Mouse (Mus musculus) natural killer cell, adult 2 months (primary cell): ENCODE data around the gene Tgfb1i1.

Experiments used
- DNase-seq, 2 experiments: peaks; one replicate each; pipeline ENCODE4 v3.0.0; 2022; ENCODE audit warnings: low spot score in 2 of 2

Gene Tgfb1i1

GRCm38 (mm10) chr7:128288923-128289544 is 42.4 kb downstream of the Tgfb1i1 start:
- no peak for DNase-seq

DNA sequence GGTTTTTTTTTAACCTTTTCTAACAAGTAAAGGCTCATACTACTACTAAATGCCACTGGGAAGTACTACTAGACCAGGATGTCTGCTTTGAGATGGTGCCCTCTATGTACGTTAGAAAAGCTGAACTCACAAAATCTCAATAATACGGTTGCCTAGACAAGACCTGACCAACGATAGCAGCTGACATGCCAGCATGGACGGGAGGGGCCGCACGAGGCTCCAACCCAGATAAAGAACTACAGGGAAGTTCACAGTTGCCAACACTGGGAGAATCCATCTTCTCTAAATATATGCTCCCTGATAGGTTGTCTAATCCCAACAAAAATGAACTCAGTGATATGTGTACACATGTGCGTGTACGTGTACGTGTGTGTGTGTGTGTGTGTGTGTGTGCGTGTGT is 48.2 kb downstream of the Tgfb1i1 start:
- DNase-seq = no peak

DNA sequence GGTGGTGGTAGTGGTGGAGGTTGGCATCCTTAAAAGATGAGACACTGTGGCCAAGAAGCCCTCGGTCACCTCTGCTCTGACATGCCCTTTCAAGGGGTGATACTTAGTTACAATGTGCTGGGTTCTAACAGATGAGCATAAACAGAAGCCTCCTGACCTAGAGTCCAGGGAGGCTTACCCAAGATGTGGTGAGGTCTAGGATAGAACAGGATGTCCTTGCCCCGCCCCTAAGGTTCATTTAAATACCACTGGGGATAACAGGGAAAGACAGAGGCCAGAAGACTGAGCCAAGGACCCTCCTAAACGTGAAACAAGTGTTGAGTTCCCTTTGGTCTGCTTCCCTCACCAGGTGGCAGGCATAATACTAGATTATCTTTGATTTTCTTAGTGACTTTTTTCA is 49.9 kb downstream of the Tgfb1i1 start:
- DNase-seq = no peak

DNA sequence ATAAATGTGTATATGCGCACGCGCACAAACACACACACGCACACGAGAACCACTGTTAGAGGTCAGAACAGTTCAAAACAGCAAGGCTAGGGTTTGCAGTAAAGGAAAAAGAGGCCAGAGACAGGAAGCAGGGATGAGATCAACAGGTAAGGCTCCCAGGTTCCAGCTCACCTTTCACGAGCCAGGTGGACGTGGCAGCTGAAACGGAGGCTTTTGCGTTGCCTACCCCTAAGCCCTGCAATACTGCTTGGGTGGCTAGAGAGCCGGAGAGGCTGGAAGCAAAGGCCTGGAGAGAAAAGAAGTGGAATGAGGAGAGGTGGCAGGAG is 50.6 kb downstream of the Tgfb1i1 start:
- no peak for DNase-seq

- peak; percentile 53 to 64 for DNase-seq
Measured at GRCm38 (mm10) chr7:128297617-128298480, 51.2 kb downstream of the Tgfb1i1 start, which contains the start of gene BC017158. BC017158 (minus strand) TSS chr7:128298170.

DNA sequence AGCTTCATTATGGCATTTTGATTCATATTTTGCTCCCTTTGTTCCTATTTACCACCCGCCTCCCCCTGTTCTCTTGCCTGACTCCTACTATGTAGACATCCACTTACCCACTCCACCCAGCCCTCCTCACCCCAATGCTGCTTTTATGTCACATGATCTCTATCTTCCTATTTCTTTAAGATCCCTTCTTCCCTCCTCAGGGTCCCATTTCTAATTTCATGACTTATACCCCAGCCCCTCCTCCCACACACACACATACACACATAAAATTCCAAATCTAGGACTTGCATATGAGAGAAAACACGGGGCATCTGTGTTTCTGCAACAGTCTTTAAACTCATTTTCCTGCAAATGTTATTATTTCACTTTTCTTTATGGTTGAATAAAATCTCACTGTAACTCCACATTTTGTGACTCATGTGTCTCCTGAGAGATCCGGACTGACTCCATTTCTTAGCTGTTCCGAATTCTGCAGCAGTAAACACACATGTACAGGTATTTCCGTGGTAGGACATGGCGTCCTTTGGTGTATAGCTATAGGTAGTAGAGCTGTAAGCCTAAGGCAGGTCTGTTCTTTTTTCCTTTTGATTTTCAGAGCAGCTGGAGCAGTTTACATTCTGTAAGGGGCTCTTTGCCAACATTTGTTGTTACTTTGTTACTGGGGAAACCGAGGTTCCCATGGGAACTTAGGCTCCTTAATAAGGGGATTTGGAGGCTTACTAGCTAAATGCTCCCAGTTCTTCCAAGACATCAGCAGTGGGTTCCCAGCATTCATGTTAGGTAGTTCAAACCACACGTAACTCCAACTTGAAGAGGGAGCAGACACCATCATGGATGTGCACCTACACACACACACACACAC is 52.1 kb downstream of the Tgfb1i1 start:
- DNase-seq = no peak

DNA sequence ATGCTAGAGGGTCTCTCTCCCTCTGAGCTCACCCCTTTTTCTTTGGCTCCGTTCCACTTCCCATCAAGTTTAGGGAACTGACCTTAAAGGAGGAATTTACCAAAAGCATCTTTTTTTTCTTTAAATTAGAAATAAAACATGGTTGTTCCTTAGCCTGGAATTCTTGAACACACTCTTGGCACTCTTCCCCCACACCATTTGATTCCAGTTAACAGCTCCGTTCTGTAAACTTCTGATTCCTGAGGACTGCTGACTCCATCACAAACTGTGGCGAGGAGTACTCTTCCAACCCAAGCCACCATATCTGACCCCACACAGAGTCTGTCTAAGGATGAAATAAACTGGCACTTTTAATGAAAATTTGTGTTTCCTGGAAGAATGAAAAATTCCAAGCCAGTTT is 54.3 kb downstream of the Tgfb1i1 start:
- no peak for DNase-seq

DNA sequence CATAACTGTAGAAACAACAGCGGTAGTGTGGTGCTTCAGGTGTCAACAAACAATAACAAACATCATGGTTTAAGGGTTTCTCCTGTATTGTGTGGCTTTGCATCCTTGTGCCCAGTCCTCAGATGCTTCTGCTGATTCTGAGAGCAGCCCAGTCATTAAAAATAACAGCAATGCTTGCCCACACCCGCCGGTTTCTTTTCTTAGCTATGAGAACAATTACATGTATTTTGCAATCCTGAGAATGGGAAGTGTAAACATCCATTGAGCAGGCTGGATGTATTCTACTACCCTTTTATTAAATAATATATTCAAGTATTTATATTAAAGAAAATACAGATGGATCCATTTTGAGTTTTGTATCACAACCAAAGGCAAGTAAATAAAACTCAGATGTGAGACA is 55.5 kb downstream of the Tgfb1i1 start:
- DNase-seq = no peak

- no peak for DNase-seq
Measured at GRCm38 (mm10) chr7:128304198-128304597, 57.6 kb downstream of the Tgfb1i1 start.

DNA sequence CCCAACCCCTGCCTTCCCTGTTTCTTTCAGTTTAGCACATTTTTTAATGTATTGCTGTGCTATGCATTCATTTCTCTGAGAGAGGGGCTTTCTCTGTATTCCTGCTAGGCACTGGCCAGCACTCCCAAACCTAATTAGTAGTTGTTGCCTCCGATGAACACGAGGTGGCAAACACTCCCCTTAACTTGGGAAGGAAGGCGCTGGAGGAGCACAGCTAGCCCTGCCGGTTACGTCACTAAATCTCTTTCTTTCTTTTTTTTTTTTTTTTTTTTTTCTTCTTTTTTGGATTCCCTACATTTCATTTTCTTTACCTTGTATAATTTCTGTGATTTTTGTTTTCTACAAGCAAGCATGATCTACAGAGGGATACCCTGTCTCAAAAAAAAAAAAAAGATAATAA is 58.3 kb downstream of the Tgfb1i1 start:
- DNase-seq = no peak
